Mouse (Mus musculus): Measurements from ENCODE around the gene Srd5a1.
"Not testable (repeated sequence)": the region's sequence is repeated elsewhere in the genome, so short reads cannot be mapped to it uniquely, and the experiment has no call there.

The Srd5a1 gene

GRCm38 (mm10) chr13:69611398-69612174 is at the start of gene Srd5a1:
Gene Srd5a1, minus strand, starts transcription at chr13:69611442.
- DNase-seq (ENCODE audit: low read depth, low spot score): peak; percentile 99

GRCm38 (mm10) chr13:69654508-69654907 is 43.3 kb upstream of the Srd5a1 start:
- DNase-seq (ENCODE audit: low read depth, low spot score): no peak

- DNase-seq (ENCODE audit: low read depth, low spot score): no peak
Observed at GRCm38 (mm10) chr13:69646481-69646880, 35.2 kb upstream of the Srd5a1 start.

GRCm38 (mm10) chr13:69645694-69646423 is 34.6 kb upstream of the Srd5a1 start:
- no peak for DNase-seq (ENCODE audit: low read depth, low spot score)

- no peak for DNase-seq (ENCODE audit: low read depth, low spot score)
Observed at GRCm38 (mm10) chr13:69644427-69645166, 33.4 kb upstream of the Srd5a1 start.

- no peak for DNase-seq (ENCODE audit: low read depth, low spot score)
Observed at GRCm38 (mm10) chr13:69643937-69644336, 32.7 kb upstream of the Srd5a1 start.

- DNase-seq (ENCODE audit: low read depth, low spot score): no peak
Observed at GRCm38 (mm10) chr13:69642656-69643216, 31.5 kb upstream of the Srd5a1 start.

GRCm38 (mm10) chr13:69641017-69641416 is 29.8 kb upstream of the Srd5a1 start:
- no peak for DNase-seq (ENCODE audit: low read depth, low spot score)

- no peak for DNase-seq (ENCODE audit: low read depth, low spot score)
Observed at GRCm38 (mm10) chr13:69640541-69640940, 29.3 kb upstream of the Srd5a1 start.

- DNase-seq (ENCODE audit: low read depth, low spot score): no peak
Observed at GRCm38 (mm10) chr13:69640126-69640525, 28.9 kb upstream of the Srd5a1 start.

- no peak for DNase-seq (ENCODE audit: low read depth, low spot score)
Observed at GRCm38 (mm10) chr13:69639251-69639650, 28.0 kb upstream of the Srd5a1 start.

GRCm38 (mm10) chr13:69638108-69638626 is 26.9 kb upstream of the Srd5a1 start:
- no peak for DNase-seq (ENCODE audit: low read depth, low spot score)

- DNase-seq (ENCODE audit: low read depth, low spot score): no peak
Observed at GRCm38 (mm10) chr13:69637657-69638056, 26.4 kb upstream of the Srd5a1 start.

GRCm38 (mm10) chr13:69636816-69637215 is 25.6 kb upstream of the Srd5a1 start:
- no peak for DNase-seq (ENCODE audit: low read depth, low spot score)

- no peak for DNase-seq (ENCODE audit: low read depth, low spot score)
Observed at GRCm38 (mm10) chr13:69636375-69636774, 25.1 kb upstream of the Srd5a1 start.

GRCm38 (mm10) chr13:69635836-69636235 is 24.6 kb upstream of the Srd5a1 start:
- not testable (repeated sequence) for DNase-seq (ENCODE audit: low read depth, low spot score)

GRCm38 (mm10) chr13:69633988-69634387 is 22.7 kb upstream of the Srd5a1 start:
- DNase-seq (ENCODE audit: low read depth, low spot score): no peak

- DNase-seq (ENCODE audit: low read depth, low spot score): no peak
Observed at GRCm38 (mm10) chr13:69633551-69633950, 22.3 kb upstream of the Srd5a1 start.

GRCm38 (mm10) chr13:69631659-69632058 is 20.4 kb upstream of the Srd5a1 start:
- no peak for DNase-seq (ENCODE audit: low read depth, low spot score)

GRCm38 (mm10) chr13:69631111-69631510 is 19.9 kb upstream of the Srd5a1 start:
- no peak for DNase-seq (ENCODE audit: low read depth, low spot score)

- DNase-seq (ENCODE audit: low read depth, low spot score): no peak
Observed at GRCm38 (mm10) chr13:69630576-69630975, 19.3 kb upstream of the Srd5a1 start.

- no peak for DNase-seq (ENCODE audit: low read depth, low spot score)
Observed at GRCm38 (mm10) chr13:69627941-69628340, 16.7 kb upstream of the Srd5a1 start.
